Mouse (Mus musculus): ENCODE results near the gene Slc7a14. TPM values are rescaled to one million over a fixed set of nuclear protein-coding genes. Genes with fewer than 3 reads are reported as not detected.

Slc7a14 gene
- polyA plus RNA-seq, 1 experiment from 2014 or later = 7.7 TPM

- no peak overlapping the region for H3K4me2 ChIP-seq
- H3K4me1 ChIP-seq = peaks cover 2% of the 10 kb centered on the region; the same call in 1 of the 2 replicates
- no peaks in the 10 kb centered on the region for H3K36me3 ChIP-seq (replicated peaks)
- H3K27ac ChIP-seq = no peak overlapping the region
- no peak overlapping the region for H3K9ac ChIP-seq
- H3K27me3 ChIP-seq (replicated peaks) = no peaks in the 10 kb centered on the region
- 87% methylated on average over 7 of the region's 7 CpGs for WGBS
- H3K9me3 ChIP-seq = no peaks in the 10 kb centered on the region
- H3K4me3 ChIP-seq = no peak overlapping the region
- no peak for ATAC-seq (replicated peaks)
Measured at GRCm38 (mm10) chr3:31259553-31260255, 50.5 kb downstream of the Slc7a14 start.

GRCm38 (mm10) chr3:31254427-31254826 is 55.8 kb downstream of the Slc7a14 start:
- Histone ChIP-seq H3K36me3 (replicated peaks) (no peaks in the 10 kb centered on the region), H3K4me2 (no peak overlapping the region), H3K27me3 (replicated peaks) (no peaks in the 10 kb centered on the region), H3K9ac (no peak overlapping the region), H3K4me1 (no peaks in the 10 kb centered on the region), H3K27ac (no peak overlapping the region), H3K9me3 (no peaks in the 10 kb centered on the region), H3K4me3 (no peak overlapping the region)
- no peak for ATAC-seq (replicated peaks)
- 87% methylated on average over 7 of the region's 7 CpGs for WGBS

- Histone ChIP-seq H3K27me3 (replicated peaks) (no peaks in the 10 kb centered on the region), H3K4me1 (no peaks in the 10 kb centered on the region), H3K27ac (no peak overlapping the region), H3K9me3 (no peaks in the 10 kb centered on the region), H3K4me3 (no peak overlapping the region), H3K9ac (no peak overlapping the region), H3K36me3 (replicated peaks) (no peaks in the 10 kb centered on the region), H3K4me2 (no peak overlapping the region)
- 90% methylated on average over 9 of the region's 9 CpGs for WGBS
- no peak for ATAC-seq (replicated peaks)
Measured at GRCm38 (mm10) chr3:31253862-31254261, 56.3 kb downstream of the Slc7a14 start.

GRCm38 (mm10) chr3:31252566-31252965 is 57.6 kb downstream of the Slc7a14 start:
- WGBS = 77% methylated on average over 3 of the region's 3 CpGs
- no peak overlapping the region for H3K4me2 ChIP-seq
- no peak overlapping the region for H3K9ac ChIP-seq
- no peak overlapping the region for H3K27ac ChIP-seq
- H3K27me3 ChIP-seq (replicated peaks) = no peaks in the 10 kb centered on the region
- H3K36me3 ChIP-seq (replicated peaks) = no peaks in the 10 kb centered on the region
- no peak for ATAC-seq (replicated peaks)
- H3K4me3 ChIP-seq = no peak overlapping the region
- no peaks in the 10 kb centered on the region for H3K4me1 ChIP-seq
- H3K9me3 ChIP-seq = no peaks in the 10 kb centered on the region

- no peak overlapping the region for H3K9ac ChIP-seq
- H3K4me1 ChIP-seq = no peaks in the 10 kb centered on the region
- H3K4me2 ChIP-seq = no peak overlapping the region
- no peaks in the 10 kb centered on the region for H3K27me3 ChIP-seq (replicated peaks)
- no peak overlapping the region for H3K4me3 ChIP-seq
- WGBS = 46% methylated on average over 1 of the region's 1 CpGs
- no peaks in the 10 kb centered on the region for H3K9me3 ChIP-seq
- ATAC-seq (replicated peaks) = peak; percentile 61; the same call in 1 of the 2 replicates
- no peaks in the 10 kb centered on the region for H3K36me3 ChIP-seq (replicated peaks)
- no peak overlapping the region for H3K27ac ChIP-seq
Measured at GRCm38 (mm10) chr3:31243478-31243877, 66.7 kb downstream of the Slc7a14 start.

GRCm38 (mm10) chr3:31240840-31241239 is 69.3 kb downstream of the Slc7a14 start:
- 0 out of 2 replicates have a peak, but pooled peaks cover under 1% of the 10 kb centered on the region for H3K36me3 ChIP-seq (replicated peaks)
- no peak overlapping the region for H3K27ac ChIP-seq
- ATAC-seq (replicated peaks) = no peak
- H3K4me3 ChIP-seq = no peak overlapping the region
- no peak overlapping the region for H3K9ac ChIP-seq
- WGBS = 82% methylated on average over 8 of the region's 8 CpGs
- H3K27me3 ChIP-seq (replicated peaks) = no peaks in the 10 kb centered on the region
- no peak overlapping the region for H3K4me2 ChIP-seq
- H3K9me3 ChIP-seq = no peaks in the 10 kb centered on the region
- H3K4me1 ChIP-seq = no peaks in the 10 kb centered on the region

- Histone ChIP-seq H3K27me3 (replicated peaks) (no peaks in the 10 kb centered on the region), H3K9me3 (no peaks in the 10 kb centered on the region), H3K9ac (no peak overlapping the region), H3K27ac (no peak overlapping the region), H3K4me3 (no peak overlapping the region), H3K4me1 (no peaks in the 10 kb centered on the region), H3K4me2 (no peak overlapping the region), H3K36me3 (replicated peaks) (0 out of 2 replicates have a peak, but pooled peaks cover 3% of the 10 kb centered on the region)
- 72% methylated on average over 3 of the region's 3 CpGs for WGBS
- no peak for ATAC-seq (replicated peaks)
Measured at GRCm38 (mm10) chr3:31239645-31240044, 70.5 kb downstream of the Slc7a14 start.

GRCm38 (mm10) chr3:31237936-31238335 is 72.2 kb downstream of the Slc7a14 start:
- H3K27me3 ChIP-seq (replicated peaks) = no peaks in the 10 kb centered on the region
- no peak overlapping the region for H3K4me2 ChIP-seq
- 0 out of 2 replicates have a peak, but pooled peaks cover 3% of the 10 kb centered on the region for H3K36me3 ChIP-seq (replicated peaks)
- WGBS = 41% methylated on average over 3 of the region's 3 CpGs
- no peak for ATAC-seq (replicated peaks)
- H3K9me3 ChIP-seq = no peaks in the 10 kb centered on the region
- H3K27ac ChIP-seq = no peak overlapping the region
- no peak overlapping the region for H3K4me3 ChIP-seq
- no peak overlapping the region for H3K9ac ChIP-seq
- no peaks in the 10 kb centered on the region for H3K4me1 ChIP-seq

- H3K4me2 ChIP-seq = no peak overlapping the region
- H3K27me3 ChIP-seq (replicated peaks) = no peaks in the 10 kb centered on the region
- no peak overlapping the region for H3K4me3 ChIP-seq
- WGBS = 86% methylated on average over 3 of the region's 3 CpGs
- no peaks in the 10 kb centered on the region for H3K4me1 ChIP-seq
- H3K36me3 ChIP-seq (replicated peaks) = 0 out of 2 replicates have a peak, but pooled peaks cover 3% of the 10 kb centered on the region
- no peak for ATAC-seq (replicated peaks)
- H3K9ac ChIP-seq = no peak overlapping the region
- no peak overlapping the region for H3K27ac ChIP-seq
- H3K9me3 ChIP-seq = no peaks in the 10 kb centered on the region
Measured at GRCm38 (mm10) chr3:31236146-31236545, 74.0 kb downstream of the Slc7a14 start.

- no peaks in the 10 kb centered on the region for H3K4me1 ChIP-seq
- H3K4me3 ChIP-seq = no peak overlapping the region
- no peak overlapping the region for H3K4me2 ChIP-seq
- H3K27me3 ChIP-seq (replicated peaks) = no peaks in the 10 kb centered on the region
- WGBS = 85% methylated on average over 7 of the region's 7 CpGs
- H3K9ac ChIP-seq = no peak overlapping the region
- ATAC-seq (replicated peaks) = no peak
- no peaks in the 10 kb centered on the region for H3K9me3 ChIP-seq
- 0 out of 2 replicates have a peak, but pooled peaks cover 3% of the 10 kb centered on the region for H3K36me3 ChIP-seq (replicated peaks)
- H3K27ac ChIP-seq = no peak overlapping the region
Measured at GRCm38 (mm10) chr3:31234356-31234755, 75.8 kb downstream of the Slc7a14 start.

GRCm38 (mm10) chr3:31233746-31234312 is 76.3 kb downstream of the Slc7a14 start:
- Histone ChIP-seq H3K9me3 (no peaks in the 10 kb centered on the region), H3K27me3 (replicated peaks) (no peaks in the 10 kb centered on the region), H3K4me1 (no peaks in the 10 kb centered on the region), H3K27ac (no peak overlapping the region), H3K36me3 (replicated peaks) (0 out of 2 replicates have a peak, but pooled peaks cover 3% of the 10 kb centered on the region), H3K4me3 (no peak overlapping the region), H3K9ac (no peak overlapping the region), H3K4me2 (no peak overlapping the region)
- WGBS = 86% methylated on average over 2 of the region's 2 CpGs
- ATAC-seq (replicated peaks) = no peak

- peaks cover 7% of the 10 kb centered on the region; the same call in 1 of the 2 replicates for H3K36me3 ChIP-seq (replicated peaks)
- H3K9ac ChIP-seq = no peak overlapping the region
- no peak overlapping the region for H3K27ac ChIP-seq
- no peak for ATAC-seq (replicated peaks)
- no peak overlapping the region for H3K4me2 ChIP-seq
- H3K27me3 ChIP-seq (replicated peaks) = no peaks in the 10 kb centered on the region
- no peaks in the 10 kb centered on the region for H3K9me3 ChIP-seq
- no peak overlapping the region for H3K4me3 ChIP-seq
- 81% methylated on average over 5 of the region's 5 CpGs for WGBS
- no peaks in the 10 kb centered on the region for H3K4me1 ChIP-seq
Measured at GRCm38 (mm10) chr3:31229281-31229680, 80.9 kb downstream of the Slc7a14 start.

- H3K4me1 ChIP-seq = no peaks in the 10 kb centered on the region
- H3K9me3 ChIP-seq = no peaks in the 10 kb centered on the region
- no peak overlapping the region for H3K27ac ChIP-seq
- H3K27me3 ChIP-seq (replicated peaks) = no peaks in the 10 kb centered on the region
- ATAC-seq (replicated peaks) = peak; percentile 50; the same call in 1 of the 2 replicates
- 46% methylated on average over 2 of the region's 2 CpGs for WGBS
- no peak overlapping the region for H3K9ac ChIP-seq
- no peak overlapping the region for H3K4me2 ChIP-seq
- H3K4me3 ChIP-seq = no peak overlapping the region
- H3K36me3 ChIP-seq (replicated peaks) = peaks cover 14% of the 10 kb centered on the region; the same call in 1 of the 2 replicates
Measured at GRCm38 (mm10) chr3:31228487-31228886, 81.7 kb downstream of the Slc7a14 start.

Data from midbrain, embryonic 15.5 days (tissue).